Mouse (Mus musculus): ENCODE results near the gene Wwc1.
A peak's percentile ranks its signal among the peaks of the same experiment; 100 is the strongest.

Gene Wwc1

GRCm38 (mm10) chr11:35980411-35980917, at the start of gene Wwc1:
TSS of gene Wwc1 (minus strand) at chr11:35980527.
- peak; percentile 82 for DNase-seq

GRCm38 (mm10) chr11:36020009-36020408, 39.7 kb upstream of the Wwc1 start:
- DNase-seq, result no peak

GRCm38 (mm10) chr11:36013179-36013578, 32.9 kb upstream of the Wwc1 start:
- DNase-seq, result no peak

- no peak for DNase-seq
Observed at GRCm38 (mm10) chr11:36009281-36010208, 29.2 kb upstream of the Wwc1 start.

- DNase-seq, result no peak
Observed at GRCm38 (mm10) chr11:36002900-36003299, 22.6 kb upstream of the Wwc1 start.

GRCm38 (mm10) chr11:36001282-36001970, 21.1 kb upstream of the Wwc1 start:
- peak; percentile 90 for DNase-seq

- DNase-seq, result no peak
Observed at GRCm38 (mm10) chr11:36000585-36001281, 20.4 kb upstream of the Wwc1 start.

GRCm38 (mm10) chr11:36000038-36000437, 19.7 kb upstream of the Wwc1 start:
- DNase-seq, result no peak

GRCm38 (mm10) chr11:35998048-35998447, 17.7 kb upstream of the Wwc1 start:
- no peak for DNase-seq

- peak; percentile 35 for DNase-seq
Observed at GRCm38 (mm10) chr11:35995310-35995709, 15.0 kb upstream of the Wwc1 start.

GRCm38 (mm10) chr11:35991846-35992245, 11.5 kb upstream of the Wwc1 start:
- DNase-seq, result no peak

GRCm38 (mm10) chr11:35989967-35990366, 9.6 kb upstream of the Wwc1 start:
- no peak for DNase-seq

GRCm38 (mm10) chr11:35985841-35986393, 5.6 kb upstream of the Wwc1 start:
- peak; percentile 61 for DNase-seq

- peak; percentile 51 for DNase-seq
Observed at GRCm38 (mm10) chr11:35982734-35983133, 2.4 kb upstream of the Wwc1 start.

- DNase-seq, result no peak
Observed at GRCm38 (mm10) chr11:35979733-35980410, 455 bp downstream of the Wwc1 start.

- DNase-seq, result peak; percentile 70
Observed at GRCm38 (mm10) chr11:35979266-35979732, 1.0 kb downstream of the Wwc1 start.

- DNase-seq, result no peak
Observed at GRCm38 (mm10) chr11:35977796-35978195, 2.5 kb downstream of the Wwc1 start.

- no peak for DNase-seq
Observed at GRCm38 (mm10) chr11:35977096-35977495, 3.2 kb downstream of the Wwc1 start.

GRCm38 (mm10) chr11:35976482-35976881, 3.8 kb downstream of the Wwc1 start:
- DNase-seq, result peak; percentile 88

GRCm38 (mm10) chr11:35974632-35975450, 5.5 kb downstream of the Wwc1 start:
- peak; percentile 86 for DNase-seq

GRCm38 (mm10) chr11:35973135-35973534, 7.2 kb downstream of the Wwc1 start:
- DNase-seq, result no peak

Data from kidney, adult 9 months (tissue).